Mouse (Mus musculus): ENCODE data around the gene Gm3164. TPM values are rescaled to one million over a fixed set of nuclear protein-coding genes. Genes with fewer than 3 reads are reported as not detected.
"Not testable (repeated sequence)": the region's sequence is repeated elsewhere in the genome, so short reads cannot be mapped to it uniquely, and the experiment has no call there.

Gene Gm3164
- polyA plus RNA-seq, 1 experiment from 2014 or later: not detected

DNA sequence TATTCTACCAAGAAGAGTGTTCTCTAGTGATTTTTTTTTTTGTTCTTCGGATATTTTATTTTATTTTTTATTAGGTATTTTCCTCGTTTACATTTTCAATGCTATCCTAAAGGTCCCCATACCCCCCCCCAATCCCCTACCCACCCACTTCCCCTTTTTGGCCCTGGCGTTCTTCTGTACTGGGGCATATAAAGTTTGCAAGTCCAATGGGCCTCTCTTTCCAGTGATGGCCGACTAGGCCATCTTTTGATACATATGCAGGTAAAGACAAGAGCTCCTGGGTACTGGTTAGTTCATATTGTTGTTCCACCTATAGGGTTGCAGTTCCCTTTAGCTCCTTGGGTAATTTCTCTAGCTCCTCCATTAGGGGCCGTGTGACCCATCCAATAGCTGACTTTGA is 14.0 kb upstream of the Gm3164 start:
- H3K4me3 ChIP-seq (replicated peaks; ENCODE audit: low read length); H3K9me3 ChIP-seq (replicated peaks; ENCODE audit: control insufficient read depth, low read length); H3K27ac ChIP-seq (ENCODE audit: low read length); H3K27me3 ChIP-seq (ENCODE audit: control insufficient read depth, insufficient read depth, low read length); H3K9ac ChIP-seq (ENCODE audit: low read length); H3K4me1 ChIP-seq (ENCODE audit: control insufficient read depth, insufficient read depth, low read length); H3K4me2 ChIP-seq (ENCODE audit: low read depth, low read length); ATAC-seq (ENCODE audit: insufficient read depth, low FRiP score); H3K36me3 ChIP-seq (ENCODE audit: control insufficient read depth, insufficient read depth, low read length): not testable (repeated sequence)
- WGBS: 78% methylated on average over 5 of the region's 5 CpGs

DNA sequence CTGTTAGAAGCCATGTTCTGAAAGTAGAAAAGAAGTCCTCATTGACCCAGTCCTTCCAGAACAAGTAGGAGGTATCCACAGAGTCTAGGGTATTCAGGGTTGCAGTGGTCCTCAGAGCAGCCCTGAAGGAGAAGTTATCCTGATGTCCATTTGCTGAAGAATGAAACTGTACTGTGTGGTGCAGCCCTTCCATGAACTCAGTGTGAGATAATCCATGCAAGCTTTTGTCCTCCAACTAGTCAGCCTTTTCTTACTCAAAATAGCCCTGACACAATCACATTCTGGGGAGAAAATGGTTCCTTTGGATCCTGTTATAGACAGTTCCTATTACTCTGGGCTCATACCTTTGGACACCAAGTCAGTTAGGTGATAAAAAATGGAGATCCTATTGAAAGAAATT is 11.4 kb upstream of the Gm3164 start:
- H3K27ac ChIP-seq (ENCODE audit: low read length); H3K27me3 ChIP-seq (ENCODE audit: control insufficient read depth, insufficient read depth, low read length); ATAC-seq (ENCODE audit: insufficient read depth, low FRiP score); H3K4me1 ChIP-seq (ENCODE audit: control insufficient read depth, insufficient read depth, low read length); H3K36me3 ChIP-seq (ENCODE audit: control insufficient read depth, insufficient read depth, low read length); H3K4me2 ChIP-seq (ENCODE audit: low read depth, low read length); H3K9ac ChIP-seq (ENCODE audit: low read length); H3K9me3 ChIP-seq (replicated peaks; ENCODE audit: control insufficient read depth, low read length); H3K4me3 ChIP-seq (replicated peaks; ENCODE audit: low read length): not testable (repeated sequence)

DNA sequence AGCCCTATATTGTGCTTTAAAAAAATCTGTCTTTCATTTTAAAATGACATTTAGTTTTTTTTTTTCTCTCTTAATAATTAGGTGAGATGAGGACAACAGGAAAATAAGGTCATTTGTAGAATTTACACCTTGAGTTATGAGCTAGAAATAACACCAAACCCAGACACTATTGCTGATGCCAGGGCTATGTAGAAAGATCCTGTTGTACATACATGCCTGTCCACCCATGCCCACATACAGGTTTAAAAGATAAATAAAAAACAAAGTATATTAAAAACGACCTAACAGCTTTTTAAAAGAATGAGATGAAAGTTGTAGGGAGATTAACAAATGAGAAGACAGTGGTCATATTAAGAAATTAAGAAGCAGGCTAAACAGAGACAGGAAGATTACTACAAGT is 5.3 kb upstream of the Gm3164 start:
- not testable (repeated sequence) for H3K4me2 ChIP-seq (ENCODE audit: low read depth, low read length); H3K36me3 ChIP-seq (ENCODE audit: control insufficient read depth, insufficient read depth, low read length); H3K27me3 ChIP-seq (ENCODE audit: control insufficient read depth, insufficient read depth, low read length); H3K4me3 ChIP-seq (replicated peaks; ENCODE audit: low read length); H3K9ac ChIP-seq (ENCODE audit: low read length); H3K9me3 ChIP-seq (replicated peaks; ENCODE audit: control insufficient read depth, low read length); H3K27ac ChIP-seq (ENCODE audit: low read length); ATAC-seq (ENCODE audit: insufficient read depth, low FRiP score); H3K4me1 ChIP-seq (ENCODE audit: control insufficient read depth, insufficient read depth, low read length)
- 90% methylated on average over 1 of the region's 1 CpGs for WGBS

GRCm38 (mm10) chr14:4430692-4431091 is 15.4 kb downstream of the Gm3164 start, which contains the start of gene Gm3173:
TSS of gene Gm3173 (plus strand) at chr14:4430992.
- not testable (repeated sequence) for H3K9me3 ChIP-seq (replicated peaks; ENCODE audit: control insufficient read depth, low read length); H3K27me3 ChIP-seq (ENCODE audit: control insufficient read depth, insufficient read depth, low read length); H3K4me1 ChIP-seq (ENCODE audit: control insufficient read depth, insufficient read depth, low read length); H3K36me3 ChIP-seq (ENCODE audit: control insufficient read depth, insufficient read depth, low read length); ATAC-seq (ENCODE audit: insufficient read depth, low FRiP score); H3K4me3 ChIP-seq (replicated peaks; ENCODE audit: low read length); H3K4me2 ChIP-seq (ENCODE audit: low read depth, low read length); H3K9ac ChIP-seq (ENCODE audit: low read length); H3K27ac ChIP-seq (ENCODE audit: low read length)

DNA sequence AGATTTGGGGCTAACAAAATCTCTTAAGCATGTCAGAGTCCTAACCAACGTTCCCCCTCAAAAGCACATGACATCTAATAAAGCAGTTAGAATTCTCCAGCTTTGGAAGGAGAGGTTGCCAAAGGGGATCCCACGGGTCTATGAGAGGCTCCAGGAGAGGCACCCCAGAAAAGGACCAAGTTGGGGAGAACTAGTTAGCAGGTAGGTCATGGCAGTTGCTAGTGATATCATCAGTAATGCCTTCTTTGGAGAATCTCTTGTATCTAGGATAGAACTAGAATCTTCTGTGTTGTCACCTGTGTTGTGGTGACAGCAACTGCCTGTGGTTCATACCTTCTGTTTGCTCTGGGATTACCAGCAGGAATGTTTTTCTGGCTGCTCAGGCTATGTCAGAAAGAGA is 66.2 kb downstream of the Gm3164 start, which contains the start of gene Gm3182:
TSS of gene Gm3182 (plus strand) at position 301 of the 400 bp plus-strand sequence.
- whole genome bisulfite sequencing: no CpG with 5 or more reads among the region's 2 CpGs
- H3K4me1 ChIP-seq (ENCODE audit: control insufficient read depth, insufficient read depth, low read length); H3K9me3 ChIP-seq (replicated peaks; ENCODE audit: control insufficient read depth, low read length); H3K4me2 ChIP-seq (ENCODE audit: low read depth, low read length); H3K9ac ChIP-seq (ENCODE audit: low read length); H3K27ac ChIP-seq (ENCODE audit: low read length); ATAC-seq (ENCODE audit: insufficient read depth, low FRiP score); H3K4me3 ChIP-seq (replicated peaks; ENCODE audit: low read length); H3K27me3 ChIP-seq (ENCODE audit: control insufficient read depth, insufficient read depth, low read length); H3K36me3 ChIP-seq (ENCODE audit: control insufficient read depth, insufficient read depth, low read length): not testable (repeated sequence)

Other genes starting within 250 kb of the Gm3164 start
- 0.29 TPM in 1 of 2 replicates, not detected in the other for gene Gm2974, start 232.9 kb upstream of the Gm3164 start, polyA plus RNA-seq (2015; fragmentation: Nextera tagmentation; extraction: Ambion mirVana)
- not detected in 2 replicates for gene Gm3138, start 165.8 kb upstream of the Gm3164 start, polyA plus RNA-seq (2015; fragmentation: Nextera tagmentation; extraction: Ambion mirVana)
- gene Gm3149, start 98.2 kb upstream of the Gm3164 start, polyA plus RNA-seq (2015; fragmentation: Nextera tagmentation; extraction: Ambion mirVana): not detected in 2 replicates
- gene 2610042L04Rik, start 80.7 kb upstream of the Gm3164 start, polyA plus RNA-seq (2015; fragmentation: Nextera tagmentation; extraction: Ambion mirVana): 0.15 TPM in 1 of 2 replicates, not detected in the other
- gene Gm3159, start 17.9 kb upstream of the Gm3164 start, polyA plus RNA-seq (2015; fragmentation: Nextera tagmentation; extraction: Ambion mirVana): not detected in 2 replicates
- not detected in 2 replicates for gene Gm3173, start 15.5 kb downstream of the Gm3164 start, polyA plus RNA-seq (2015; fragmentation: Nextera tagmentation; extraction: Ambion mirVana)
- not detected in 2 replicates for gene Gm3182, start 66.3 kb downstream of the Gm3164 start, polyA plus RNA-seq (2015; fragmentation: Nextera tagmentation; extraction: Ambion mirVana)
- gene Gm3047, start 140.0 kb downstream of the Gm3164 start, polyA plus RNA-seq (2015; fragmentation: Nextera tagmentation; extraction: Ambion mirVana): not detected in 2 replicates
- not detected in 2 replicates for gene Gm8159, start 216.9 kb downstream of the Gm3164 start, polyA plus RNA-seq (2015; fragmentation: Nextera tagmentation; extraction: Ambion mirVana)
- not detected in 2 replicates for gene Gm3239, start 248.7 kb downstream of the Gm3164 start, polyA plus RNA-seq (2015; fragmentation: Nextera tagmentation; extraction: Ambion mirVana)